Mouse (Mus musculus) bone marrow, adult 2 months (tissue): ENCODE data around the gene Atf7.

Source experiments
- CTCF ChIP-seq: fragments of 200-500 bp; IDR thresholded peaks from 2 replicates; pipeline ENCODE4 v1.5.1; 2011; ENCODE audit warnings: low read length, control low read depth; ENCODE audit not compliant: control insufficient read depth, insufficient read depth
- POLR2A ChIP-seq: fragments of 200-500 bp; IDR thresholded peaks from 2 replicates; pipeline ENCODE4 v1.6.1; 2011; ENCODE audit warnings: low read depth, mild to moderate bottlenecking, control low read depth, low read length, borderline replicate concordance; ENCODE audit not compliant: control insufficient read depth

DNA sequence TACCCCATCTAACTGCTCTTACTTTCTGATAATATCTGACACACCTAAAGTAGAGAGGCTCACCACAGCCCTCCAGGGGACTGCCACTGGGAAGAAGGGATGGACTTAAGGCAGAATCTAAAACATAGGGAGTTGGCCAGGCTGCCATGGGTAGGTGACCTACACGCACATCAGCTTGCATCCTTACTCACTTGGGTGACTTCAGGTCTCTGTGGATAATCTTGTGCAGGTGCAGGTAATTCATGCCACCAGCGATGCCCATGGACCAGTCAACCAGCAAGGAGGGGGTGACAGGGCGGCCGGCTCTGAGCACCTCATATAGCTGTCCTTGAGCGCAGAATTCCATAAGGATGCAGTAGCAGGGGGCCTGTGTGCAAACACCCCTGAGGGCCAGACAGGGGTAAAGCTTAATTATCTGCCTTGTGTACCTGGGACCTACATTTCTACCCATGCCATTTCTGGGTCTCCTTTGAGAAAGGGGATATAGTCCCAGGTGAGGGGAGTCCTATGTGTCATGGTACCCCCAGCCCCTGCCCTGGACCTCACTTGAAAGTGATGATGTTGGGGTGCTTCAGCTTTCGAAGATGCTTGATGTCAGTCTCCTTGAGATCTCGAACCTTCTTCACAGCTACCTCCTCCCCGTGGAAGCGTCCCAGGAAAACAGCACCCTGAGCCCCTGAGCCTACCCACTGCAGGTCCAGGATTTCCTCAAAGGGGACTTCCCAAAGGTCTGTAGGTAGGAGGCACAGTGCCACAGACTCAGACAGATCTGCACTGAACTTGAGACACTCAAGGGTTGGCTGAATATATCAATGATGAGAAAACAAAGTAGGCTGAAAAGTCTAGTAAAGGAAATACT, 121.1 kb downstream of the Atf7 start:
- TF ChIP-seq CTCF (no peak), POLR2A (no peak)
